Mouse (Mus musculus) heart, adult 2 months (tissue): ENCODE results near the gene Otx1.

Experiments
- CTCF ChIP-seq: fragments of 200-600 bp; IDR thresholded peaks from 2 replicates; pipeline ENCODE4 v1.8.1; 2022; ENCODE audit warnings: antibody characterized with exemption, mild to moderate bottlenecking, moderate library complexity
- EP300 ChIP-seq: fragments of 200-500 bp; IDR thresholded peaks from 2 replicates; pipeline ENCODE4 v1.6.1; 2011; ENCODE audit warnings: low read depth, low read length, control low read depth; ENCODE audit not compliant: insufficient read depth
- POLR2A ChIP-seq: fragments of 200-500 bp; IDR thresholded peaks from 2 replicates; pipeline ENCODE4 v1.6.1; 2011; ENCODE audit warnings: mild to moderate bottlenecking, low read depth, low read length, control low read depth; ENCODE audit not compliant: insufficient read depth

DNA sequence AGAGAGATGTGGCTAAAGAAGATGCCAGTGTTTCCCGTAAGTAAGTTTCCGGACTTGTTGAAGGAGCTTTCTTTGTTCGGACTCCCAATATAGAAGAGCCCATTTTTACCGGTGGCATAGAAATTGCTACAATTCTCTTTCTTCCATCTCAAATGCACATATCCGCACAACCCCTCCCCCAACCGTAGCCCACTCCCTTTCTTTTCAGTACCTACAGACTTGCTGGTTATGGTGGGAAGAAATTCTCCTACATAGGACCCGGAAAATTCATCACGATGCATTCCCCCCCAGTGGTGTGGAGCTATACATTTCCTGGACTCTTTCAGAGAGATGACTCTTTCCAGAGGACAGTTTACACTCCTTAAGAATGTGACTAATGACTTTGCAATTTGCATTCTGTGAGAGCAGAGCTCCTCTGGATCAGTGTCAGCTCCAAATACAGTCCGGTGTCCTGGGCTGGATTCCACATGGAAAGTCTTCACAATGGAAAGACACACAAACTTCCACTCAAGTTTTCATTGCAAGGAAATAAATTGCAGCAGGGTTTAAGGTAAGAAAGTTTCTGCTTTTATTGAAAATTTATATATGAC, 2.7 kb upstream of the Otx1 start:
- no peak for TF ChIP-seq EP300
- TF ChIP-seq CTCF = no peak
- no peak for TF ChIP-seq POLR2A
